Mouse (Mus musculus) liver, embryonic 14.5 days (tissue): ENCODE results near the gene Timm29. TPM values are rescaled to one million over a fixed set of nuclear protein-coding genes. Genes with fewer than 3 reads are reported as not detected.

Experiments used
- ATAC-seq: fragments of 200-750 bp; cut with Nextera tagmentation; 2 replicates; pipeline ENCODE4 v1.8.0; 2017; ENCODE audit warnings: moderate number of reproducible peaks, mild to moderate bottlenecking, moderate library complexity; ENCODE audit not compliant: insufficient read depth
- DNase-seq, 3 experiments: peaks; one replicate each; pipeline ENCODE4 v3.0.0-alpha.2; 2012 to 2013; ENCODE audit warnings: low read depth in 3 of 3, low spot score in 3 of 3
- H3K27ac ChIP-seq: fragments of 300-500 bp; sonication (generic); 2 replicates; pipeline ENCODE4 v1.5.1; 2014; ENCODE audit warnings: moderate library complexity, mild to moderate bottlenecking, control low read depth, inconsistent platforms
- H3K27me3 ChIP-seq: fragments of 300-500 bp; sonication (generic); 2 replicates; pipeline ENCODE4 v1.6.1; 2014; ENCODE audit warnings: mild to moderate bottlenecking, low read length, moderate library complexity; ENCODE audit not compliant: control insufficient read depth, insufficient read depth
- H3K36me3 ChIP-seq: fragments of 300-500 bp; sonication (generic); replicated peaks from 2 replicates; pipeline ENCODE4 v1.6.1; 2014; ENCODE audit warnings: low read depth; ENCODE audit not compliant: control insufficient read depth, insufficient read depth
- H3K4me1 ChIP-seq, 2 experiments: fragments of 200-500 bp in 1 of 2; fragments of 300-500 bp in 1 of 2; sonication (generic) in 1 of 2; replicated peaks; 2 replicates each; pipeline ENCODE4 v1.6.1; 2012 to 2014; ENCODE audit warnings: antibody characterized with exemption in 1 of 2, inconsistent platforms in 1 of 2, low read length in 1 of 2; ENCODE audit not compliant: control insufficient read depth in 2 of 2, insufficient read depth in 2 of 2
- H3K4me2 ChIP-seq: fragments of 300-500 bp; sonication (generic); 2 replicates; pipeline ENCODE4 v1.6.1; 2014; ENCODE audit warnings: low read depth, mild to moderate bottlenecking, control low read depth, moderate library complexity
- H3K4me3 ChIP-seq, 2 experiments: fragments of 200-500 bp in 1 of 2; fragments of 300-500 bp in 1 of 2; sonication (generic) in 1 of 2; 2 replicates each; pipeline ENCODE4 v1.5.1; 2012 to 2014; ENCODE audit warnings: low read depth in 2 of 2, low read length in 2 of 2, mild to moderate bottlenecking in 2 of 2, control low read depth in 1 of 2, inconsistent platforms in 1 of 2, moderate library complexity in 1 of 2; ENCODE audit not compliant: insufficient read depth in 1 of 2
- H3K9ac ChIP-seq: fragments of 300-500 bp; sonication (generic); replicated peaks from 2 replicates; pipeline ENCODE4 v1.6.1; 2014; ENCODE audit warnings: mild to moderate bottlenecking, control low read depth, moderate library complexity
- H3K9me3 ChIP-seq: fragments of 300-500 bp; sonication (generic); 2 replicates; pipeline ENCODE4 v1.6.1; 2016; ENCODE audit warnings: low read length, mixed read lengths; ENCODE audit not compliant: control insufficient read depth
- CTCF ChIP-seq: IDR thresholded peaks from 2 replicates; pipeline ENCODE4 v1.5.1; 2016; ENCODE audit warnings: antibody characterized with exemption, low read depth, control low read depth
- EP300 ChIP-seq: IDR thresholded peaks from 2 replicates; pipeline ENCODE4 v1.6.1; 2016; ENCODE audit warnings: antibody characterized with exemption, low read depth
- WGBS: fragments of 180-500 bp; shearing (Covaris S2); extraction: QIAGEN DNeasy Blood & Tissue Kit; methylation state at CpG from one replicate; pipeline ENCODE4 v1.1.7; 2014; ENCODE audit not compliant: insufficient replicate concordance; 5-methylcytosine and 5-hydroxymethylcytosine counted together
- polyA plus RNA-seq, 2 experiments: library from polyadenylated mRNA; depleted of rRNA in 1 of 2; stranded (reverse) in 1 of 2; unstranded in 1 of 2; fragments of >200 nt; fragmentation: Nextera tagmentation in 1 of 2; extraction: Ambion mirVana in 1 of 2; gene quantifications; 2 replicates each; pipeline versions ENCODE4 v1.2.1 to v1.2.3; 2012 to 2014

The Timm29 gene
- polyA plus RNA-seq, 2 experiments: 15.3 to 17.0 TPM

DNA sequence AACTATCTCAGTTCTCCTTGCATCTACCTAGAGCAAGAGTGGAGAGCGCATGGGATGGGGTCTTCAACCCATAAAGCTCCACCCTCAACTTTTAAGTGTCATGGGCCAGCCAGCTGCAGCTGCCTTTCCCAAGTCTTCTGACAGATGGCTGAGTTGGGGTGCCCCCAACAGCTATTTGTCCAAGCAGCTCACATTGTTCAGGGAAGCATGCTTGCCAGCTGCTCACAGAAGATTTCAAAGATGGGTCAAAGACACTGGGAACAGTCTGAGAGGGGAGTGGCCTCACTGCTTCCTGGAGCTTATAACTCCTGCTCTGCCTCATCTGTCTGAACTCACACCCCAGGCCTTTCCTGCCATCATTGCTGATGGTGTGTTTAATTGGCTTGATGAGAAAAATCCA, 16.2 kb upstream of the Timm29 start:
- Histone ChIP-seq H3K36me3 (peaks cover 41% of the 10 kb centered on the region), H3K9ac (no peak overlapping the region), H3K4me3 (no peak overlapping the region), H3K27ac (no peak overlapping the region), H3K9me3 (no peaks in the 10 kb centered on the region), H3K4me1 (no peaks in the 10 kb centered on the region), H3K27me3 (no peaks in the 10 kb centered on the region), H3K4me2 (no peak overlapping the region)
- ATAC-seq (no peak), DNase-seq (no peak)
- TF ChIP-seq EP300: no peak
- TF ChIP-seq CTCF: no peak
- WGBS: 100% methylated on average over 1 of the region's 1 CpGs

DNA sequence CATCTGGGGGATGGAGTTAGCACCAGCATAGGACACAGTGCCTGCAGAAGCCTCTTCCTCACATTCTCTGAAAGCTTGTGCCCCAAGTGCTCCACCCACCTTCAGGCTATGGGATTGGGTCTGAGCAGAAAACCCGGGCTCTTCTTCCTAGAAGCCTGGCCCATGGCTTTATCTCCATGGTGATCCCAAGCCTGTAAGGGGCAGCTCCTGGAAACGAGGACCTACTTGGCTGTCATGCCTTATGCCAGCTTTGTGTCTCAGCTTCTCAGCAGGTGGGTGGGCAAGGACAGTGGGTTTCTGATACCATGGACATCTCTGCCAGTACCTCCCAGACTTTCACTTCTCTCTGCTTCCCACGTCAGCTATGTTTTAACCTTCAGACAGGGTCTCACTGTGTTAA, 14.3 kb upstream of the Timm29 start:
- DNase-seq: no peak
- peaks cover 30% of the 10 kb centered on the region for H3K36me3 ChIP-seq
- 65% methylated on average over 3 of the region's 3 CpGs for WGBS

DNA sequence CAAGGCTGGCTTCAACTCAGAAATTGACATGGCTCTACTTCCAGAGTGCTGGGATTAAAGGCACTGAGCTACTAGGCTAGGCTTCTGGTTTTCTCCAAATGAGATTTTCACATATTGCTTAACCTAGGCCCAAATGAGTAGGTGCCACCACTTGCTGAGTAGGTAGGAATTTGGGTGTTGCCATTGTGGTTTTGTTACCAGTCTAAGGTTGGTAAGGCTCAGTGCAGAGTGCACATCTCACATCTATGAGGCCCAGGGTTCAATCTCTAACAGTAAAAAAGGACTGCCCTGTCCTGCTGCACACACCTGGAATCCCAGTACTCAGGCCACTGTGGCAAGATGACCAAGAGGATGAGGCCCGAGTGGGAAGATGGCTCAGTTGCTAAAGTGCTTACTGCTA, 7.1 kb upstream of the Timm29 start:
- TF ChIP-seq CTCF (no peak), EP300 (no peak)
- ATAC-seq (no peak), DNase-seq (no peak)
- no peak overlapping the region for H3K9ac ChIP-seq
- no peak overlapping the region for H3K4me2 ChIP-seq
- no peak overlapping the region for H3K4me3 ChIP-seq
- H3K27me3 ChIP-seq: no peaks in the 10 kb centered on the region
- WGBS: 74% methylated on average over 1 of the region's 1 CpGs
- peaks cover 52% of the 10 kb centered on the region for H3K36me3 ChIP-seq
- no peaks in the 10 kb centered on the region for H3K9me3 ChIP-seq
- H3K27ac ChIP-seq: no peak overlapping the region
- no peaks in the 10 kb centered on the region for H3K4me1 ChIP-seq

More for the DNA sequence above, 14.3 kb upstream of the Timm29 start:
- no peak overlapping the region for H3K4me2 ChIP-seq
- H3K9ac ChIP-seq: no peak overlapping the region
- H3K4me3 ChIP-seq: no peak overlapping the region
- ATAC-seq: no peak
- no peaks in the 10 kb centered on the region for H3K4me1 ChIP-seq
- H3K27ac ChIP-seq: no peak overlapping the region
- no peaks in the 10 kb centered on the region for H3K9me3 ChIP-seq
- TF ChIP-seq CTCF: no peak
- no peak for TF ChIP-seq EP300
- no peaks in the 10 kb centered on the region for H3K27me3 ChIP-seq

DNA sequence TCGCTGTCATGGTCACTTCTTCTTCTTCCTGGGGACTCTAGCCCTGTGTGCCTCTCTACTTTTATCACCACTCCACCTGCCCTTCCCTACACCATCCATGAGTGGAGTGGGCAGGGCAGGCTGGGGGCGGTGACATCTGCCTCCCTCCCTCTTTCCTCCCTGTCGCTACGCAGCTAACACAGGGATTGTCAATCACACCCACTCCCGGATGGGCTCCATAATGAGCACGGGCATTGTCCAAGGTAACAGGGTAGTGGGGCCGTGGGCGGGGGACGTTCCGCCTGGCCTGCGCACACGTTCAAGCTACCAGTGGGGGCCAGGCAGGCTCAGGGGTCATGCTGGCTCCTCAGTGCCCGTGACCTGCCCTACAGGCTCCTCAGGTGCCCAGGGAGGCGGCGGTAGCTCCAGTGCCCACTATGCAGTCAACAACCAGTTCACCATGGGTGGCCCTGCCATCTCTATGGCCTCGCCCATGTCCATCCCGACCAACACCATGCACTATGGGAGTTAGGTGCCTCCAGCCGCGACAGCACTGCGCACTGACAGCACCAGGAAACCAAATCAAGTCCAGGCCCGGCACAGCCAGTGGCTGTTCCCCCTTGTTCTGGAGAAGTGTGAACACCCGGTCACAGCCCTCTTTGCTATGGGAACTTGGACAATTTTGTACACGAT, 4.7 kb upstream of the Timm29 start:
- no peak for TF ChIP-seq CTCF
- no peak for TF ChIP-seq EP300
- no peak overlapping the region for H3K27ac ChIP-seq
- H3K9me3 ChIP-seq: no peaks in the 10 kb centered on the region
- DNase-seq: no peak
- ATAC-seq: no peak
- WGBS: 84% methylated on average over 23 of the region's 23 CpGs
- no peak overlapping the region for H3K9ac ChIP-seq
- no peak overlapping the region for H3K4me2 ChIP-seq
- H3K4me1 ChIP-seq: peaks cover 0 to 5% of the 10 kb centered on the region in 2 experiments; a peak in 2 of 4 replicates
- no peak overlapping the region for H3K4me3 ChIP-seq
- peaks cover 48% of the 10 kb centered on the region for H3K36me3 ChIP-seq
- H3K27me3 ChIP-seq: no peaks in the 10 kb centered on the region

DNA sequence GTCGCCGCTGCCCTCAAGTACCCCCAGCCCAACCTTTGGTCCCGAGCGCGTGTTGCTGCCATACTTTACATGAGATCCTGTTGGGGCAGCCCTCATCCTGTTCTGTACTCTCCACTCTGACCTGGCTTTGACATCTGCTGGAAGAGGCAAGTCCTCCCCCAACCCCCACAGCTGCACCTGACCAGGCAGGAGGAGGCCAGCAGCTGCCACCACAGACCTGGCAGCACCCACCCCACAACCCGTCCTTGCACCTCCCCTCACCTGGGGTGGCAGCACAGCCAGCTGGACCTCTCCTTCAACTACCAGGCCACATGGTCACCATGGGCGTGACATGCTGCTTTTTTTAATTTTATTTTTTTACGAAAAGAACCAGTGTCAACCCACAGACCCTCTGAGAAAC, 4.2 kb upstream of the Timm29 start:
- 79% methylated on average over 8 of the region's 8 CpGs for WGBS
- H3K36me3 ChIP-seq: peaks cover 45% of the 10 kb centered on the region

More for the DNA sequence above, 4.2 kb upstream of the Timm29 start:
- ATAC-seq: no peak
- H3K4me2 ChIP-seq: no peak overlapping the region
- DNase-seq: no peak
- H3K4me1 ChIP-seq: peaks cover 0 to 5% of the 10 kb centered on the region in 2 experiments; a peak in 2 of 4 replicates
- no peaks in the 10 kb centered on the region for H3K9me3 ChIP-seq
- TF ChIP-seq CTCF (no peak), EP300 (no peak)
- H3K27me3 ChIP-seq: no peaks in the 10 kb centered on the region
- no peak overlapping the region for H3K27ac ChIP-seq
- H3K4me3 ChIP-seq: no peak overlapping the region
- H3K9ac ChIP-seq: no peak overlapping the region
